Mouse (Mus musculus): ENCODE measurements at regions not wholly inside any gene's neighbourhood (a gene's known extent, or its start where the extent isn't known, plus 50 kb on each side); places are given as distances from the start of the nearest gene placed in this dataset.
A peak's percentile ranks its signal among the peaks of the same experiment; 100 is the strongest.

GRCm38 (mm10) chr8:33997676-33998075, 113.9 kb downstream of the Gm10131 start:
- DNase-seq (ENCODE audit: low spot score in 2 of 2) = peak; percentile 17 to 54

DNA sequence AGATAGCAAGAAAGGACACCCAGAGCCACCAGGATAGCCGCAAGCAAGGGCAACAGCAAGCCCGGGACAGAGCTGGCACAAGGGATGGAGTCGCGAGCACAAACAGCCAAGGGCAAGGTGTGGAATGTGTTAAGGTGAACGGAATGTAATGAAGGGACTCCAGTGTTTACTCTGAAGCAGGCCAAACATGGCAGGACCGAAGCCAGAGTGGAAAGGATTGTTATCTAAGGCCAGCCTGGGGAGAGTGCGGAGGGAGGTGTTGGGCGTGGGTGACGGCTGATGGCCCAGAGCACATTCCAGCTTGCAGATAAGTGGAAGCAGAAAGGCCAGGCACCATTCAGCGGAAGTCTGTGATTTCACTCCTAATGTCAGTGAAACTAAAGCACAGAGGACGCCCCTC, 118.6 kb downstream of the Gm10131 start:
- DNase-seq (ENCODE audit: low spot score in 2 of 2) = no peak

DNA sequence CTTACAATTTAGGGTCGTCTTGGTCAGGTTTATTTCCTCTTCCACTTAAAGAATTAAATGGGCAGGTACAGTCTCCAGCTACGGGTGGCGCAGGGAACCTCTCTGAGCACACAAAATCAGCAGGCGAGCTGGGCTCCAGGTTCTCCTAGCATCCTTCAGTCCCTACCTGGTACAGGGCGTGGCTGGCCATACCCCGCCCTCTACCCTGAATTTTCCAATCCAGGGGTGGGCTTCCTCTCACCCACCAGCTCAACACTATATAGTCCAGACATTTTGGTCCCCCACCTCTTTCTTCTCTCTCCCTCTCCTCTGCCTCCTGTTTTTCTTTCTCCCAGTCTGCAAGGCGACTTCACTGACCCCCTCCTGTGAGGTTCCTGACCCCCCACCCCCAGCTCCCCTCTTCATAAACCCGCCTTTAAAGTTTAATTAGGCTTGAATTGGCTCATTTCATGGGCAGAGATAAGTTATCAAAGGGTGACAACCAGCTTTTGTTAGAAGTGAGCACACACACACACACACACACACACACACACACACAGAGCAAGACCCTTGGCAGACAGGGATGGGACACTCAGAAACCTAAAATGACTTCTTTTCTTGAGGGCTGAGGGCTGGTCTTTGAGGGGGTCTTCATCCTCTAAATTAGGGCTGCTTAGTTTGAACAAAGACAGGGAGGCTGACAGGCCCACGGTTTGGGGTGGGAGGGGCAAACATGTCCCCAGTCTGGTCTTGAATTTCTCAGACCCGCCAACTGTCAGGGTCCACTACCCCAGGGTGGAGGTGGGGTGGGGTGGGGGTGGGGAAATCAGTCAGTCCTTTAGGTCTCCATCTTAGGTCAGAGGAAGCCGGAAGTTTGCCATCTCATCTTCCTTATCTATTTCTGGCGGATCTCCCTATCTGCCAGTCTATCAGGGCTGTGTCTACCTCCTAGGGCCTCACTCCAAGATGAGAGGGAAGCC, 119.3 kb downstream of the Gm10131 start:
- no peak for DNase-seq (ENCODE audit: low spot score in 2 of 2)

- no peak for DNase-seq (ENCODE audit: low spot score in 2 of 2)
Measured at GRCm38 (mm10) chr8:33991165-33991916, 120.2 kb downstream of the Gm10131 start.

DNA sequence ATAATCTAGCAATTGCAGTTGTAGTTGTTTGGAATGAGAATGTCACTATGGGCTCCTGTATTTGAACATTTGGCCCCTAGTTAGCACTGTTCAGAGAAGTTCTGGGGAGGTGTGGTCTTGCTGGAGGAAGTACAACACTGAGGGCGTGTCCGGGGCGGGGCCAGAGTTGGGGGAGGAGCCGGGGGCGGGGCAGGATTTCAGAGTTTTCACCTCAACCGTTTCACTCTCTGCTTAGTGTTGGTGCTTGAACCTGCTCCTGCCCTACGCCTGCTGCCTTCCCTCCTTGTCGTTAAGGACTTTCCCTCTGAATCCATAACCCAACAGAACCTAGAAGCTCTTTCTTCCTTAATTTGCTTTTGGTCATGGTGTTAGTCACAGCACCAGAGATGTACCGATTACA, 121.5 kb downstream of the Gm10131 start:
- no peak for DNase-seq (ENCODE audit: low spot score in 2 of 2)

DNA sequence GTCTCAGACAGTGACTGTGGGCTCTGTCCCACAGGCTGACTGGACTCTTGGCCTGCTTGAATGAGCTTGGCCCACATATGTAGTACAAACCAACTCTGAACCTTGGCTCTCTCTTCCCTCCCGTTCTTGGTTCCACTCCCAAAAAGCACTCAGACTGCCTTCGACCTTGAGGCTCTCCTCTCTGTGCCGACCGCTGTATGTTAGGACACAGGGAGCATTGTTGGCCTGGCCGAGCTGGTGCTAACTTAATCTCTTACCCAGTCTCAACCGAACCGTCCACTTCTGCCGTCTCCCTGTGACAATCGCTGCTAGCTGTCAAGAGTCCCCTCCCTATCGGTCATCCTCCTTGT, 123.8 kb downstream of the Gm10131 start:
- DNase-seq (ENCODE audit: low spot score in 2 of 2) = no peak

GRCm38 (mm10) chr8:33987091-33987754, 124.3 kb downstream of the Gm10131 start:
- DNase-seq (ENCODE audit: low spot score in 2 of 2) = no peak

- no peak for DNase-seq (ENCODE audit: low spot score in 2 of 2)
Measured at GRCm38 (mm10) chr8:33986657-33987056, 124.9 kb downstream of the Gm10131 start.

DNA sequence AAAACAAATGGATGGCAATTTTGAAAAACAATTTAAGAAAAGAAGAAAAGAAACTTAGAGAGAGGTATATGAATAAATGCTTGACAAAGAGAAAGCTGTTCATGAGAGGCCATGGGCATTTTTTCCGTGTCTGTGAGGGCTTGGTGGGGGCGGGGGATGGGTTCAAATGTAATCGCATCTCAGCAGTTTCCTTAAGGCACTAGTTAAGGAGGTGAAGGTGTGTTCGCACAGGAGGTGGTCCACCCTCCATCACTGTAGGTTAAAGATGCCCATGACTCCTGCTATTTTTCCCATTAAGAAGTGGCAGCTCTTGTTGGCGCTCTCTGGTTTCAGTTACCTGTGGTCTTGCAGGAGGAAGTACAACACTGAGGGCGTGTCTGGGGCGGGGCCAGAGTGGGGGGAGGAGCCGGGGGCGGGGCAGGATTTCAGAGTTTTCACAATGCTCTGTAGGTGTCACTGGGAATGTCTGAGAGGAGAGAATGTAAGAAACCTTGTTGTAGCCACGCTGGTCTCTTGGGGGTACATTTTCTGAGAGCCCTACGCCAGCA, 126.0 kb downstream of the Gm10131 start:
- no peak for DNase-seq (ENCODE audit: low spot score in 2 of 2)

GRCm38 (mm10) chr8:33981629-33982028, 129.9 kb downstream of the Gm10131 start:
- DNase-seq (ENCODE audit: low spot score in 2 of 2) = no peak

DNA sequence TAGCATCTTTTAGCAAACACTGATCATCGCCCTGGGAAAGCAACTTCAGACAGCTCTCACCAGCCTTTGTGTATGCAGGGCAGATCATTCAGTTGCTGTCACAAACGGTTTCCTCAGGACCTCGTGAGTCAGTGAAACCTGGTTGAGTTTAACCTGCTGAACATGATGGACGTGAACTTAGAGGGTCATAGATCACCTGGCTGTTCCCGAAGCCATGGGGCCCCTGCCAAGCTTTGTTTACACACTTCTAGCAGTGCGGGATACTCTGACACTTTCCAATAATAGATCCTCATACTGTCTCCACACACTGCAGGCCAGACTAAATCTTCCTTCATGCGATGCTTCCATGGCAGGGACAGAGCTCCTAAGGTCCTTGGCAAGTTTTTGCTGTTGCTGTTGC, 130.5 kb downstream of the Gm10131 start:
- no peak for DNase-seq (ENCODE audit: low spot score in 2 of 2)
